Mouse (Mus musculus) CD4-positive, CD25-positive, alpha-beta regulatory T cell (primary cell): ENCODE results near the gene Adm. TPM values are rescaled to one million over a fixed set of nuclear protein-coding genes. Genes with fewer than 3 reads are reported as not detected.

Experiments
- polyA plus RNA-seq: library from polyadenylated mRNA; unstranded; fragments of 100-300 nt; shearing (Covaris generic); gene quantifications from one replicate; pipeline ENCODE4 v1.2.1, GENCODE M21; 2017

Gene Adm
- not detected for polyA plus RNA-seq

GRCm38 (mm10) chr7:110627486-110628272, at the start of gene Adm:
Gene Adm (plus strand): TSS chr7:110627661.

GRCm38 (mm10) chr7:110614133-110615063, 13.1 kb upstream of the Adm start, which contains the start of gene Sbf2:
Gene Sbf2 (minus strand): TSS chr7:110614922.

Other genes starting within 250 kb of the Adm start
- 10.1 TPM for gene Sbf2, start 12.7 kb upstream of the Adm start, polyA plus RNA-seq
- gene Ampd3, start 140.5 kb downstream of the Adm start, polyA plus RNA-seq: 23.4 TPM
- 13.7 TPM for gene Rnf141, start 216.8 kb downstream of the Adm start, polyA plus RNA-seq
- 0.06 TPM for gene Lyve1, start 235.6 kb downstream of the Adm start, polyA plus RNA-seq